Mouse (Mus musculus): Measurements from ENCODE around the gene Oscar. TPM values are rescaled to one million over a fixed set of nuclear protein-coding genes. Genes with fewer than 3 reads are reported as not detected.

The Oscar gene
- polyA plus RNA-seq, 1 experiment: not detected

- Histone ChIP-seq H3K4me3 (no peak overlapping the region), H3ac (ENCODE audit: control insufficient read depth, insufficient read length) (no peak overlapping the region), H3K4me2 (ENCODE audit: low read depth) (no peak overlapping the region), H3K79me2 (ENCODE audit: control insufficient read depth, insufficient read depth) (no peaks in the 10 kb centered on the region), H3K27me3 (ENCODE audit: control insufficient read depth, insufficient read depth, insufficient read length) (no peaks in the 10 kb centered on the region), H3K36me3 (ENCODE audit: control insufficient read depth, insufficient read depth) (no peaks in the 10 kb centered on the region)
- TF ChIP-seq POLR2AphosphoS2 (IDR thresholded peaks at IDR 0.05; ENCODE audit: insufficient read length, low read depth) (no peak), E2F4 (IDR thresholded peaks at IDR 0.05; ENCODE audit: insufficient read depth) (no peak), REST (IDR thresholded peaks at IDR 0.05; ENCODE audit: insufficient read depth, insufficient read length) (no peak), POLR2A (IDR thresholded peaks at IDR 0.05; ENCODE audit: insufficient read length, low read depth) (no peak), MYOD1 (IDR thresholded peaks at IDR 0.05; ENCODE audit: control insufficient read depth in 1 of 3, insufficient read length in 2 of 3, low read depth in 2 of 3) (no peak), MAX (IDR thresholded peaks at IDR 0.05; ENCODE audit: low read depth) (no peak), CEBPB (IDR thresholded peaks at IDR 0.05; ENCODE audit: insufficient read depth, poor library complexity, severe bottlenecking) (no peak), TCF3 (IDR thresholded peaks at IDR 0.05; ENCODE audit: insufficient read length, low read depth) (no peak), TCF12 (IDR thresholded peaks at IDR 0.05; ENCODE audit: insufficient read depth, poor library complexity, severe bottlenecking) (no peak), MYOG (IDR thresholded peaks at IDR 0.05; ENCODE audit: control insufficient read depth in 1 of 3, insufficient read depth in 1 of 3, insufficient read length in 2 of 3, low read depth in 2 of 3) (no peak), USF1 (IDR thresholded peaks at IDR 0.05; ENCODE audit: low read depth) (no peak), SRF (IDR thresholded peaks at IDR 0.05; ENCODE audit: control insufficient read depth, insufficient read length, low read depth) (no peak)
Observed at GRCm38 (mm10) chr7:3567336-3567735, 48.6 kb downstream of the Oscar start.

Other genes starting within 250 kb of the Oscar start
- gene Cacng8, start 225.5 kb downstream of the Oscar start, polyA plus RNA-seq (2012; fragmentation: generic; extraction: Trizol): 0.18 TPM
- 15.0 TPM for gene Cacng6, start 192.0 kb downstream of the Oscar start, polyA plus RNA-seq (2012; fragmentation: generic; extraction: Trizol)
- gene Tarm1, start 113.5 kb downstream of the Oscar start, polyA plus RNA-seq (2012; fragmentation: generic; extraction: Trizol): 0.04 TPM
- gene Ndufa3, start 1.2 kb upstream of the Oscar start, polyA plus RNA-seq (2012; fragmentation: generic; extraction: Trizol): 537 TPM
- gene Tfpt, start 13.8 kb upstream of the Oscar start, polyA plus RNA-seq (2012; fragmentation: generic; extraction: Trizol): 27.2 TPM
- 54.8 TPM for gene Prpf31, start 13.8 kb upstream of the Oscar start, polyA plus RNA-seq (2012; fragmentation: generic; extraction: Trizol)
- 49.0 TPM for gene Cnot3, start 29.1 kb upstream of the Oscar start, polyA plus RNA-seq (2012; fragmentation: generic; extraction: Trizol)
- gene Leng1, start 49.7 kb upstream of the Oscar start, polyA plus RNA-seq (2012; fragmentation: generic; extraction: Trizol): 9.5 TPM
- gene Tmc4, start 61.4 kb upstream of the Oscar start, polyA plus RNA-seq (2012; fragmentation: generic; extraction: Trizol): 1.2 TPM
- gene Tsen34, start 76.7 kb upstream of the Oscar start, polyA plus RNA-seq (2012; fragmentation: generic; extraction: Trizol): 93.9 TPM
- gene Mboat7, start 77.4 kb upstream of the Oscar start, polyA plus RNA-seq (2012; fragmentation: generic; extraction: Trizol): 29.9 TPM
- 2,199 TPM for gene Rps9, start 87.8 kb upstream of the Oscar start, polyA plus RNA-seq (2012; fragmentation: generic; extraction: Trizol)
- 0.01 TPM for gene Pirb, start 104.2 kb upstream of the Oscar start, polyA plus RNA-seq (2012; fragmentation: generic; extraction: Trizol)
- gene Gm15448, start 209.5 kb upstream of the Oscar start, polyA plus RNA-seq (2012; fragmentation: generic; extraction: Trizol): not detected
- gene Pira2, start 228.9 kb upstream of the Oscar start, polyA plus RNA-seq (2012; fragmentation: generic; extraction: Trizol): not detected